Mouse (Mus musculus): ENCODE measurements around the gene Atp6v1b1. TPM values are rescaled to one million over a fixed set of nuclear protein-coding genes. Genes with fewer than 3 reads are reported as not detected.

Atp6v1b1 gene
- total RNA-seq, 2 experiments from 2014 or later: not detected

- no peak for ATAC-seq (replicated peaks; ENCODE audit: low FRiP score, low TSS enrichment, poor library complexity, severe bottlenecking)
Measured at GRCm38 (mm10) chr6:83714221-83715123, 28.3 kb upstream of the Atp6v1b1 start.

- ATAC-seq (replicated peaks; ENCODE audit: low FRiP score, low TSS enrichment, poor library complexity, severe bottlenecking): no peak
Measured at GRCm38 (mm10) chr6:83715461-83716196, 27.2 kb upstream of the Atp6v1b1 start.

GRCm38 (mm10) chr6:83717026-83717425 lies 25.8 kb upstream of the Atp6v1b1 start:
- ATAC-seq (replicated peaks; ENCODE audit: low FRiP score, low TSS enrichment, poor library complexity, severe bottlenecking): no peak

GRCm38 (mm10) chr6:83722526-83722925 lies 20.3 kb upstream of the Atp6v1b1 start:
- no peak for ATAC-seq (replicated peaks; ENCODE audit: low FRiP score, low TSS enrichment, poor library complexity, severe bottlenecking)

- no peak for ATAC-seq (replicated peaks; ENCODE audit: low FRiP score, low TSS enrichment, poor library complexity, severe bottlenecking)
Measured at GRCm38 (mm10) chr6:83727178-83727577, 15.6 kb upstream of the Atp6v1b1 start.

- peak; percentile 51; the same call in 1 of the 2 replicates for ATAC-seq (replicated peaks; ENCODE audit: low FRiP score, low TSS enrichment, poor library complexity, severe bottlenecking)
Measured at GRCm38 (mm10) chr6:83728488-83728887, 14.3 kb upstream of the Atp6v1b1 start.

- ATAC-seq (replicated peaks; ENCODE audit: low FRiP score, low TSS enrichment, poor library complexity, severe bottlenecking): no peak
Measured at GRCm38 (mm10) chr6:83729350-83729970, 13.3 kb upstream of the Atp6v1b1 start.

- ATAC-seq (replicated peaks; ENCODE audit: low FRiP score, low TSS enrichment, poor library complexity, severe bottlenecking): peak; percentile 72
Measured at GRCm38 (mm10) chr6:83731128-83731527, 11.7 kb upstream of the Atp6v1b1 start.

GRCm38 (mm10) chr6:83737311-83737710 lies 5.5 kb upstream of the Atp6v1b1 start:
- ATAC-seq (replicated peaks; ENCODE audit: low FRiP score, low TSS enrichment, poor library complexity, severe bottlenecking): no peak

GRCm38 (mm10) chr6:83738596-83738995 lies 4.2 kb upstream of the Atp6v1b1 start:
- ATAC-seq (replicated peaks; ENCODE audit: low FRiP score, low TSS enrichment, poor library complexity, severe bottlenecking): no peak

GRCm38 (mm10) chr6:83743212-83743611 lies 422 bp downstream of the Atp6v1b1 start:
- no peak for ATAC-seq (replicated peaks; ENCODE audit: low FRiP score, low TSS enrichment, poor library complexity, severe bottlenecking)

GRCm38 (mm10) chr6:83744126-83744525 lies 1.3 kb downstream of the Atp6v1b1 start:
- no peak for ATAC-seq (replicated peaks; ENCODE audit: low FRiP score, low TSS enrichment, poor library complexity, severe bottlenecking)

- no peak for ATAC-seq (replicated peaks; ENCODE audit: low FRiP score, low TSS enrichment, poor library complexity, severe bottlenecking)
Measured at GRCm38 (mm10) chr6:83744557-83744956, 1.8 kb downstream of the Atp6v1b1 start.

GRCm38 (mm10) chr6:83745466-83745865 lies 2.7 kb downstream of the Atp6v1b1 start:
- no peak for ATAC-seq (replicated peaks; ENCODE audit: low FRiP score, low TSS enrichment, poor library complexity, severe bottlenecking)

- no peak for ATAC-seq (replicated peaks; ENCODE audit: low FRiP score, low TSS enrichment, poor library complexity, severe bottlenecking)
Measured at GRCm38 (mm10) chr6:83749286-83749685, 6.5 kb downstream of the Atp6v1b1 start.

GRCm38 (mm10) chr6:83750171-83750684 lies 7.4 kb downstream of the Atp6v1b1 start:
- peak; percentile 58 for ATAC-seq (replicated peaks; ENCODE audit: low FRiP score, low TSS enrichment, poor library complexity, severe bottlenecking)

- no peak for ATAC-seq (replicated peaks; ENCODE audit: low FRiP score, low TSS enrichment, poor library complexity, severe bottlenecking)
Measured at GRCm38 (mm10) chr6:83756051-83756450, 13.3 kb downstream of the Atp6v1b1 start.

GRCm38 (mm10) chr6:83762344-83762743 lies 19.6 kb downstream of the Atp6v1b1 start, which contains the start of gene Ankrd53:
Ankrd53 (plus strand) TSS chr6:83762644.
- no peak for ATAC-seq (replicated peaks; ENCODE audit: low FRiP score, low TSS enrichment, poor library complexity, severe bottlenecking)

- ATAC-seq (replicated peaks; ENCODE audit: low FRiP score, low TSS enrichment, poor library complexity, severe bottlenecking): peak; percentile 61
Measured at GRCm38 (mm10) chr6:83762880-83763431, 20.2 kb downstream of the Atp6v1b1 start.
